Mouse (Mus musculus) C2C12 (cell line): ENCODE measurements around the gene Rbm4b. TPM values are rescaled to one million over a fixed set of nuclear protein-coding genes. Genes with fewer than 3 reads are reported as not detected.
"Not testable (repeated sequence)": the region's sequence is repeated elsewhere in the genome, so short reads cannot be mapped to it uniquely, and the experiment has no call there.

Experiments used
- H3K27me3 ChIP-seq: one replicate; pipeline ENCODE4 v1.6.1; 2011; ENCODE audit not compliant: control insufficient read depth, insufficient read depth, insufficient read length
- H3K36me3 ChIP-seq: one replicate; pipeline ENCODE4 v1.6.1; 2011; ENCODE audit not compliant: control insufficient read depth, insufficient read depth
- H3K4me3 ChIP-seq: one replicate; pipeline ENCODE4 v1.5.1; 2011; ENCODE audit warnings: mild to moderate bottlenecking, control low read depth; ENCODE audit not compliant: poor library complexity, insufficient read depth, severe bottlenecking
- H3K79me2 ChIP-seq: one replicate; pipeline ENCODE4 v1.6.1; 2011; ENCODE audit not compliant: control insufficient read depth, insufficient read depth
- H3K79me3 ChIP-seq: one replicate; pipeline ENCODE4 v1.6.1; 2011; ENCODE audit warnings: low read depth, control low read depth
- H3ac ChIP-seq: one replicate; pipeline ENCODE3; 2011; ENCODE audit warnings: low read depth; ENCODE audit not compliant: control insufficient read depth, insufficient read length
- CEBPB ChIP-seq: IDR thresholded peaks from one replicate; pipeline ENCODE4 v1.6.1; 2011; ENCODE audit warnings: low read depth, mild to moderate bottlenecking, control low read depth, moderate library complexity
- CTCF ChIP-seq: IDR thresholded peaks from one replicate; pipeline ENCODE4 v1.5.1; 2011; ENCODE audit not compliant: control insufficient read depth, insufficient read depth, insufficient read length
- FOSL1 ChIP-seq: IDR thresholded peaks from one replicate; pipeline ENCODE4 v1.8.0; 2011; ENCODE audit warnings: mild to moderate bottlenecking, low read length; ENCODE audit not compliant: poor library complexity, insufficient read depth, severe bottlenecking
- MAX ChIP-seq: IDR thresholded peaks from one replicate; pipeline ENCODE4 v1.6.1; 2011; ENCODE audit warnings: mild to moderate bottlenecking, control low read depth
- MYOD1 ChIP-seq: IDR thresholded peaks from one replicate; pipeline ENCODE4 v1.6.1; 2011; ENCODE audit warnings: low read depth; ENCODE audit not compliant: control insufficient read depth, insufficient read length
- MYOG ChIP-seq: IDR thresholded peaks from one replicate; pipeline ENCODE4 v1.6.1; 2011; ENCODE audit not compliant: control insufficient read depth, insufficient read length; ENCODE audit errors: extremely low read depth
- USF1 ChIP-seq: IDR thresholded peaks from one replicate; pipeline ENCODE4 v1.6.1; 2011; ENCODE audit warnings: low read depth, mild to moderate bottlenecking, control low read depth, moderate library complexity
- polyA plus RNA-seq: library from polyadenylated mRNA; unstranded; fragments of >200 nt; fragmentation: generic; extraction: Trizol; gene quantifications from one replicate; pipeline ENCODE4 v1.2.1, GENCODE M21; 2012; ENCODE audit warnings: missing spikeins

Rbm4b gene
- polyA plus RNA-seq, 1 experiment, result 8.8 TPM

GRCm38 (mm10) chr19:4811909-4812242, 55.6 kb downstream of the Rbm4b start:
- peaks cover 7% of the 10 kb centered on the region for H3K36me3 ChIP-seq
- peak overlapping the region; percentile 84 for H3ac ChIP-seq
- H3K79me3 ChIP-seq, result peaks cover 45% of the 10 kb centered on the region
- H3K27me3 ChIP-seq, result no peaks in the 10 kb centered on the region
- TF ChIP-seq FOSL1, result no peak
- TF ChIP-seq MYOG, result no peak
- no peak for TF ChIP-seq USF1
- peak overlapping the region; percentile 74 for H3K4me3 ChIP-seq
- peaks cover 55% of the 10 kb centered on the region for H3K79me2 ChIP-seq

GRCm38 (mm10) chr19:4812334-4812949, 56.1 kb downstream of the Rbm4b start:
- H3K79me2 ChIP-seq, result peaks cover 49% of the 10 kb centered on the region

GRCm38 (mm10) chr19:4813015-4813414, 56.7 kb downstream of the Rbm4b start:
- peaks cover 33% of the 10 kb centered on the region for H3K79me3 ChIP-seq
- H3K4me3 ChIP-seq, result no peak overlapping the region
- H3K36me3 ChIP-seq, result peaks cover under 1% of the 10 kb centered on the region
- peaks cover 43% of the 10 kb centered on the region for H3K79me2 ChIP-seq
- TF ChIP-seq MYOD1, result no peak
- TF ChIP-seq FOSL1, result no peak
- TF ChIP-seq MAX, result no peak
- TF ChIP-seq MYOG, result no peak
- no peak for TF ChIP-seq USF1
- TF ChIP-seq CEBPB, result no peak
- TF ChIP-seq CTCF, result no peak
- no peak overlapping the region for H3ac ChIP-seq
- H3K27me3 ChIP-seq, result no peaks in the 10 kb centered on the region

More at GRCm38 (mm10) chr19:4812334-4812949, 56.1 kb downstream of the Rbm4b start:
- H3K36me3 ChIP-seq, H3K27me3 ChIP-seq: not testable (repeated sequence)
- Histone ChIP-seq H3K79me3 (peaks cover 39% of the 10 kb centered on the region), H3ac (peak overlapping the region; percentile 31), H3K4me3 (peak overlapping the region; percentile 74)

Other genes starting within 250 kb of the Rbm4b start
- 4.0 TPM for gene Pcx, start 246.0 kb upstream of the Rbm4b start, polyA plus RNA-seq
- 40.8 TPM for gene Lrfn4, start 140.8 kb upstream of the Rbm4b start, polyA plus RNA-seq
- gene Rce1, start 130.9 kb upstream of the Rbm4b start, polyA plus RNA-seq, result 56.9 TPM
- gene Gm960, start 57.8 kb upstream of the Rbm4b start, polyA plus RNA-seq, result 0.96 TPM
- 0.15 TPM for gene Sptbn2, start 45.3 kb upstream of the Rbm4b start, polyA plus RNA-seq
- 43.8 TPM for gene Rbm4, start 37.4 kb downstream of the Rbm4b start, polyA plus RNA-seq
- 14.3 TPM for gene Gm21992, start 55.1 kb downstream of the Rbm4b start, polyA plus RNA-seq
- gene Rbm14, start 55.1 kb downstream of the Rbm4b start, polyA plus RNA-seq, result 95.2 TPM
- gene Ccs, start 82.8 kb downstream of the Rbm4b start, polyA plus RNA-seq, result 36.6 TPM
- gene Ccdc87, start 82.9 kb downstream of the Rbm4b start, polyA plus RNA-seq, result 0.02 TPM
- 1.2 TPM for gene Ctsf, start 98.6 kb downstream of the Rbm4b start, polyA plus RNA-seq
- gene Actn3, start 121.4 kb downstream of the Rbm4b start, polyA plus RNA-seq, result 20.8 TPM
- 5.4 TPM for gene Zdhhc24, start 122.2 kb downstream of the Rbm4b start, polyA plus RNA-seq
- gene Bbs1, start 150.1 kb downstream of the Rbm4b start, polyA plus RNA-seq, result 2.2 TPM
- gene Dpp3, start 171.8 kb downstream of the Rbm4b start, polyA plus RNA-seq, result 68.2 TPM
- 1.3 TPM for gene Peli3, start 186.6 kb downstream of the Rbm4b start, polyA plus RNA-seq
- 100 TPM for gene Mrpl11, start 205.7 kb downstream of the Rbm4b start, polyA plus RNA-seq
- 0.60 TPM for gene Npas4, start 233.8 kb downstream of the Rbm4b start, polyA plus RNA-seq